Mouse (Mus musculus) cerebellum, postnatal 4 days (tissue): Measurements from ENCODE around the gene Folr2.
A peak's percentile ranks its signal among the peaks of the same experiment; 100 is the strongest.

Experiments used
- DNase-seq, 2 experiments: peaks; one replicate each; pipeline ENCODE4 v3.0.0; 2022; ENCODE audit warnings: low spot score in 2 of 2, mixed read lengths in 1 of 2

Gene Folr2

GRCm38 (mm10) chr7:101823758-101824630 is 33.0 kb downstream of the Folr2 start:
- no peak for DNase-seq

GRCm38 (mm10) chr7:101822836-101823757 is 33.9 kb downstream of the Folr2 start:
- no peak for DNase-seq

DNA sequence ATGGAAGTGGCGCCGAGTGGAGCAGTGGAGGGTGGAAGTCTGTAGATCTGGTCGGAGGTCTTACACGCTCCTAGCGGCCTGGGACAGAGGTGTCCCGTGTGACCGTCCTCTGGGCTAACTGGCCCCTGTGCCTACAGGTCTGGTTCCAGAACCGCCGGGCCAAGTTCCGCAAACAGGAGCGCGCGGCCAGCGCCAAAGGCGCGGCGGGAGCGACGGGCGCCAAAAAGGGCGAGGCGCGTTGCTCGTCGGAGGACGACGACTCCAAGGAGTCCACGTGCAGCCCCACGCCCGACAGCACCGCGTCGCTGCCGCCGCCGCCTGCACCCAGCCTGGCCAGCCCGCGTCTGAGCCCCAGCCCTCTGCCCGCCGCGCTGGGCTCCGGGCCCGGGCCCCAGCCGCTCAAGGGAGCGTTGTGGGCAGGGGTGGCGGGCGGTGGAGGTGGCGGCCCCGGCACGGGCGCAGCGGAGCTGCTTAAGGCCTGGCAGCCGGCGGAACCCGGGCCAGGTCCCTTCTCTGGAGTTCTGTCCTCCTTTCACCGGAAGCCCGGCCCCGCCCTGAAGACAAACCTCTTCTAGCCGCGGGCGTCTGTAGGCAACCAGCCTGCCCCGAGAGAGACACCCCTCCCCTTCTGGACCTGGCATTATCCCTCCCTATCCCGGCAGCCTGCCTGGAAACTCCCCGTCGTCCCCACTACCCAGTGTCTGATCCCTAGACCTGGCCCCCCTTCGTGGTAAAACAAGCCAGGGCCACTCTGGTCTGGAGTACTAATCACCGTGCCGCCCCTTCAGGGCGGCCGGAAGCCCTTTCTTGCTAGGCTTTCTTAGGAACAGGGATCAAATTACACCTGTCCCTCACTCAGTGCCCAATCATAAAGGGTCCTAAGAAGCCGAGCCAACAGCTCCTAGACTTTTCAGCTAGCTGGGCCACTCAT is 35.2 kb downstream of the Folr2 start:
- peak in 1 of 2 experiments; percentile 21 for DNase-seq

GRCm38 (mm10) chr7:101820295-101821030 is 36.5 kb downstream of the Folr2 start:
- no peak for DNase-seq

DNA sequence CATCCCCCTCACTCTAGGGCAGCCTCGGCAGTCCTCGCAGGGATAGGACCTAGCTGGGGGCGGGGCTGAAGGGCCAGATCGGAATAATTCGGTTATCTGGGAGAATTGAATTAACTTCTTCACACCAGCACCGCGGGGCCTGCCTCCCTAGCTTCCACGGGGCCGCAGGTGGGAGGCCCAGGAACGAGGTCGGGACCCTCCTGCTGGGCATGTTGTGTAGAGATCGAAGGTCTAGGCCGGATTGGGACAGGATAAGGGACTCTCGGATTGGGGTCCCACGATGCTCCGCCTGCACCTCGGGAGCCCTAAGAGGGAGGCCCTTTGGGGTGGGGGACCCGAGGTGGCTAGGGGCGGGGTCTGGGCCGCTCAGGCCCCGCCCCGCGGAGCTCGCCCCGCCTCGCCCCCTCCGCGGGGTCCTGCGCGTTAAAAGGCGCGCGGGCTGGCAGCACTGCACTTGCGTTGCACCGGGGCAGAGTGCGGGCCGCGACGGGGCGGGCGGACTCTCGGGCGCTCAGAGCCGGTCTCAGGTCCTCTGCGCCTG is 39.1 kb downstream of the Folr2 start, which contains the start of gene Phox2a:
Gene Phox2a (plus strand): TSS at position 453 of the 541 bp plus-strand sequence.
- DNase-seq: no peak
